Mouse (Mus musculus) intestine, embryonic 14.5 days (tissue): Measurements from ENCODE around the gene Phykpl. TPM values are rescaled to one million over a fixed set of nuclear protein-coding genes. Genes with fewer than 3 reads are reported as not detected.
A peak's percentile ranks its signal among the peaks of the same experiment; 100 is the strongest.
"Not testable (repeated sequence)": the region's sequence is repeated elsewhere in the genome, so short reads cannot be mapped to it uniquely, and the experiment has no call there.

Experiments
- ATAC-seq: fragments of 200-750 bp; cut with Nextera tagmentation; replicated peaks from 2 replicates; pipeline ENCODE4 v1.8.0; 2017; ENCODE audit warnings: low read depth, moderate number of reproducible peaks, moderate TSS enrichment, moderate library complexity; ENCODE audit not compliant: low FRiP score, low TSS enrichment
- DNase-seq: peaks from one replicate; pipeline ENCODE4 v3.0.0-alpha.2; 2018; ENCODE audit warnings: low spot score
- H3K27ac ChIP-seq: fragments of 300-500 bp; sonication (generic); 2 replicates; pipeline ENCODE4 v1.5.1; 2014; ENCODE audit warnings: low read depth, mild to moderate bottlenecking, control low read depth
- H3K27me3 ChIP-seq: fragments of 300-500 bp; sonication (generic); replicated peaks from 2 replicates; pipeline ENCODE4 v1.6.1; 2014; ENCODE audit warnings: low read length, control low read depth; ENCODE audit not compliant: control insufficient read depth, insufficient read depth
- H3K36me3 ChIP-seq: fragments of 300-500 bp; sonication (generic); 2 replicates; pipeline ENCODE4 v1.6.1; 2014; ENCODE audit warnings: low read length, control low read depth; ENCODE audit not compliant: control insufficient read depth, insufficient read depth
- H3K4me1 ChIP-seq: fragments of 300-500 bp; sonication (generic); replicated peaks from 2 replicates; pipeline ENCODE4 v1.6.1; 2014; ENCODE audit warnings: low read length, control low read depth, mixed read lengths; ENCODE audit not compliant: control insufficient read depth, insufficient read depth
- H3K4me2 ChIP-seq: fragments of 300-500 bp; sonication (generic); 2 replicates; pipeline ENCODE4 v1.6.1; 2014; ENCODE audit warnings: low read length
- H3K4me3 ChIP-seq: fragments of 300-500 bp; sonication (generic); 2 replicates; pipeline ENCODE4 v1.5.1; 2014; ENCODE audit warnings: low read depth, low read length, control low read depth, mixed read lengths
- H3K9ac ChIP-seq: fragments of 300-500 bp; sonication (generic); 2 replicates; pipeline ENCODE4 v1.6.1; 2014; ENCODE audit warnings: mild to moderate bottlenecking, low read length
- H3K9me3 ChIP-seq: fragments of 300-500 bp; sonication (generic); 2 replicates; pipeline ENCODE4 v1.6.1; 2016; ENCODE audit warnings: low read length, control low read depth; ENCODE audit not compliant: control insufficient read depth
- WGBS: fragments of 180-500 bp; shearing (Covaris S2); extraction: QIAGEN DNeasy Blood & Tissue Kit; methylation state at CpG from one replicate; pipeline ENCODE4 v1.1.7; 2014; 5-methylcytosine and 5-hydroxymethylcytosine counted together
- polyA plus RNA-seq: library from polyadenylated mRNA; unstranded; fragments of >200 nt; fragmentation: Nextera tagmentation; extraction: Ambion mirVana; gene quantifications from 2 replicates; pipeline ENCODE4 v1.2.1, GENCODE M21; 2014

Gene Phykpl
- polyA plus RNA-seq, 1 experiment from 2014 or later = 22.8 TPM

GRCm38 (mm10) chr11:51616113-51616512 is 31.6 kb downstream of the Phykpl start:
- H3K36me3 ChIP-seq, ATAC-seq, H3K27me3 ChIP-seq, H3K9me3 ChIP-seq, DNase-seq: not testable (repeated sequence)
- peak overlapping the region; percentile 76 for H3K4me2 ChIP-seq
- peak overlapping the region; percentile 36 for H3K4me3 ChIP-seq
- 91% methylated on average over 7 of the region's 7 CpGs for WGBS
- peak overlapping the region; percentile 89; the same call in 1 of the 2 replicates for H3K27ac ChIP-seq
- peaks cover 18% of the 10 kb centered on the region; the same call in 1 of the 2 replicates for H3K4me1 ChIP-seq
- H3K9ac ChIP-seq = peak overlapping the region; percentile 58; the same call in 1 of the 2 replicates

DNA sequence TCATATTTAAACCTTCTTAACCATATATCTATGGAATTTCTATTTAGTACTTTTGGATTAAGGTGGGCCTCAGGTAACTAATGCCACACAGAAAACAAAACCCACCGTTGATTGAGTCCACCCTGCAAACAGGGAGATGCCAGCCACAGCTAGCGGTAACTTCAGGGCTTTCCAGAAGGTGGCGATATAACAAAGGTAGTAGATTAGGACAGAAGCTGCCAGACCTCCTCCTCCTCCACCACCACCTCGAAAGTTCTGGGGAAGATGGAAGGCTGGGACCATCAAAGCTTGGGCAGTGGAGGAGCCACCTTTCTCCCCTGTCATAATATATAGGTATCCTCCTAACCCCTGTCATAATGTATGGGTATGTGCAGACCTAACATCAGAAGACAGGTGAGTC is 33.1 kb downstream of the Phykpl start:
- Histone ChIP-seq H3K4me3 (no peak overlapping the region), H3K4me1 (peaks cover 18% of the 10 kb centered on the region; the same call in 1 of the 2 replicates), H3K9me3 (no peaks in the 10 kb centered on the region), H3K4me2 (no peak overlapping the region), H3K27ac (no peak overlapping the region), H3K27me3 (no peaks in the 10 kb centered on the region), H3K36me3 (peaks cover 12% of the 10 kb centered on the region), H3K9ac (no peak overlapping the region)
- 6% methylated on average over 4 of the region's 4 CpGs for WGBS
- no peak for ATAC-seq
- DNase-seq = peak; percentile 83

- H3K4me1 ChIP-seq = peaks cover 18% of the 10 kb centered on the region; the same call in 1 of the 2 replicates
- ATAC-seq (peak; percentile 33), DNase-seq (no peak)
- H3K4me2 ChIP-seq = peak overlapping the region; percentile 85
- H3K9ac ChIP-seq = no peak overlapping the region
- no peaks in the 10 kb centered on the region for H3K27me3 ChIP-seq
- H3K9me3 ChIP-seq = no peaks in the 10 kb centered on the region
- peak overlapping the region; percentile 95 for H3K4me3 ChIP-seq
- WGBS = 55% methylated on average over 8 of the region's 8 CpGs
- no peak overlapping the region for H3K27ac ChIP-seq
- peaks cover 25% of the 10 kb centered on the region for H3K36me3 ChIP-seq
Measured at GRCm38 (mm10) chr11:51618894-51619408, 34.4 kb downstream of the Phykpl start.

DNA sequence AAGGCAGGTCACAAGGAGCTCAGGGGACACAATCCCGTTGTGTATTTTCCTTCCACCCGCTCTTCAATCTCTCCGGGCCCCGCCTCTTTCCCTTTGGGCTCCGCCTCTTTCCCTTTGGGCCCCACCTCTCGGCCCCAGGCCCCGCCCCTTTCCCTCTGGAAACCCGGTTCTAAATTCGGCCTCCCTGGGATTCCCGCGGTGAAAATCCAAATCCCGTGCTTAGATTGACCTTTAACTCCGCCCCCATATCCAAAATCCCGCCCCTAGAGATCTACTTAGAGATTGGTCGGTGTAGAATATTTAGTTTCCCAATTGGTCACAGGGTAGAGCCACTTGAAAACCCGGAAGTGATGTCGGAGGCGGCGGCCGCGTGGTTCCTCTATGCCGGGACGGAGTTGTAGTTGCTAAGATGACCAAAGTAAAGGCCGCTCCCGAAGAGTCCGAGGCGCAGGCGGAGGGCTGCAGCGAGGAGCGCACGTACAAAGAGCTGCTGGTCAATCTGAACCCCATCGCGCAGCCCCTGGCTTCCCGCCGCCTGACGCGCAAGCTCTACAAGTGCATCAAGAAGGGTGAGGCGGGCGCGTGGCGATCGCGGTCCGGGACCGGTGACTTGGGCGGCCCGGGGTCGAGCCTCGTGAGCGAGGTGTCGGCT is 35.0 kb downstream of the Phykpl start, which contains the start of gene Nhp2:
Nhp2 (plus strand) TSS at position 327 of the 652 bp plus-strand sequence.
- WGBS = under 1% methylated on average over 51 of the region's 51 CpGs
- ATAC-seq = peak; percentile 87

DNA sequence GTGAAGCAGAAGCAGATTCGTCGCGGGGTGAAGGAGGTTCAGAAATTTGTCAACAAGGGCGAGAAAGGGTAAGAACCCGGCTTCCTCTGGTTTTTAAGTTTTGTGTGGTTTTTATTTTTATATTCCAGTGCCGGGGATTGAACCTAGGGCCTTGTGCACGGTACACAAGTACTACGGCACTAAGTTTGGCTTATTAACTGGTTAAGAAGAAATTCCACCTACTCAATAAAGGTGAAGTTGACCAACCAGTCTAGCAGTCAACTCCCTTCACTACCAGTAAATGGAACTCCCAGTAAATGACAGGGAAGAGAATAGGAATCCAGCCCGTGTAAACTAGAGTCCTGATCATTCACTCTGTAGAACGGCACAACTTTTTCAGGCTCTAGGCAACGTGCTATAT is 35.5 kb downstream of the Phykpl start:
- Histone ChIP-seq H3K27me3 (no peaks in the 10 kb centered on the region), H3K4me3 (peak overlapping the region; percentile 95), H3K9me3 (no peaks in the 10 kb centered on the region), H3K9ac (peak overlapping the region; percentile 87), H3K4me1 (peaks cover 14% of the 10 kb centered on the region; the same call in 1 of the 2 replicates), H3K36me3 (peaks cover 36% of the 10 kb centered on the region), H3K4me2 (peak overlapping the region; percentile 85), H3K27ac (peak overlapping the region; percentile 71)
- ATAC-seq (no peak), DNase-seq (no peak)
- 1% methylated on average over 11 of the region's 11 CpGs for WGBS

More for the DNA sequence above, 35.0 kb downstream of the Phykpl start, which contains the start of gene Nhp2:
- Histone ChIP-seq H3K4me2 (peak within 1 kb of the TSS; percentile 85), H3K27ac (peak within 1 kb of the TSS; percentile 71), H3K4me1 (peaks cover 18% of the 10 kb centered on the region; the same call in 1 of the 2 replicates), H3K4me3 (peak within 1 kb of the TSS; percentile 95), H3K9ac (peak within 1 kb of the TSS; percentile 87), H3K36me3 (peaks cover 31% of the 10 kb centered on the region), H3K27me3 (no peaks in the 10 kb centered on the region), H3K9me3 (no peaks in the 10 kb centered on the region)
- DNase-seq = peak; percentile 98

GRCm38 (mm10) chr11:51621776-51622175 is 37.2 kb downstream of the Phykpl start:
- WGBS = 94% methylated on average over 2 of the region's 2 CpGs
- H3K4me2 ChIP-seq = no peak overlapping the region
- no peak overlapping the region for H3K4me3 ChIP-seq
- peaks cover 52% of the 10 kb centered on the region for H3K36me3 ChIP-seq
- no peaks in the 10 kb centered on the region for H3K9me3 ChIP-seq
- no peaks in the 10 kb centered on the region for H3K27me3 ChIP-seq
- ATAC-seq (no peak), DNase-seq (no peak)
- 0 out of 2 replicates have a peak, but pooled peaks cover 9% of the 10 kb centered on the region for H3K4me1 ChIP-seq
- no peak overlapping the region for H3K27ac ChIP-seq
- no peak overlapping the region for H3K9ac ChIP-seq

- H3K4me2 ChIP-seq = no peak overlapping the region
- H3K9me3 ChIP-seq = no peaks in the 10 kb centered on the region
- no peak for DNase-seq
- no peak overlapping the region for H3K27ac ChIP-seq
- no peaks in the 10 kb centered on the region for H3K27me3 ChIP-seq
- ATAC-seq = no peak
- H3K36me3 ChIP-seq = peaks cover 63% of the 10 kb centered on the region
- no peak overlapping the region for H3K4me3 ChIP-seq
- no peak overlapping the region for H3K9ac ChIP-seq
- 0 out of 2 replicates have a peak, but pooled peaks cover 9% of the 10 kb centered on the region for H3K4me1 ChIP-seq
- WGBS = 83% methylated on average over 7 of the region's 7 CpGs
Measured at GRCm38 (mm10) chr11:51622971-51623491, 38.5 kb downstream of the Phykpl start.

DNA sequence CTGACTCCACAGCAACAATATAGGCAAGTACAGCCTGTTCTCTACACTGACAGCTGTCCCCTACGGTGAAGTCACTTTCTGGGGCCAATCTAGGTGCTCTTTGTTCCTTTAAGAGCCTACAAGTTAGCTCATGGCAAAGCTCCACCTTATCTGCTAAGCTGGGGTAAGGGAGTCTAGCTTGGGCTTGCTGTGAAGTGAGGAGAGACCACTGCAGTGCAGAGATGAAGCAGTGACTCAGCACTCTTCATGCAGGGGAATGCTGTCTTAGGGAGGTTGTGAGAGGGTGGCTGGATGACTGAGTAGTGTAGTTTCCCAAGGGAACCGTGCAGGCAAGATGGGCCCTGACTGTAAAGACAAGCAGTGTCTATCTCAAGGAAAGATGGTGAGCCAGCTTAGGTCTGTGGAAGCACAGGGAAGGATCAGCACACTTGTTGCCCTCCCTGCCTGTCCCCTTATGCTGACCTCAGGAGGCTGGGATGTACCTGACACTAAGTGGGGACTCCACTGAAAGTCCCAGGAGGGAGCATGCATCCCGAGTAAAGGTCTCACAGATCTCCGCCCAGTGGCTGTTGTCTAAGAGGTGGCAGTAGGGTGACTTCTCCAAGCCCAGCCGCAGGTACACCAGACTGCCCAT is 40.7 kb downstream of the Phykpl start:
- 80% methylated on average over 5 of the region's 5 CpGs for WGBS
- no peak for DNase-seq
- Histone ChIP-seq H3K27ac (no peak overlapping the region), H3K4me2 (no peak overlapping the region), H3K9me3 (no peaks in the 10 kb centered on the region), H3K9ac (no peak overlapping the region), H3K4me1 (0 out of 2 replicates have a peak, but pooled peaks cover 6% of the 10 kb centered on the region), H3K27me3 (no peaks in the 10 kb centered on the region), H3K4me3 (no peak overlapping the region), H3K36me3 (peaks cover 73% of the 10 kb centered on the region)
- no peak for ATAC-seq
